Mouse (Mus musculus) kidney, postnatal 0 days (tissue): ENCODE measurements around the gene Hba-x. TPM values are rescaled to one million over a fixed set of nuclear protein-coding genes. Genes with fewer than 3 reads are reported as not detected.
A peak's percentile ranks its signal among the peaks of the same experiment; 100 is the strongest.
"Not testable (repeated sequence)": the region's sequence is repeated elsewhere in the genome, so short reads cannot be mapped to it uniquely, and the experiment has no call there.

Experiments
- ATAC-seq: fragments of 200-750 bp; cut with Nextera tagmentation; replicated peaks from 2 replicates; pipeline ENCODE4 v1.8.0; 2017; ENCODE audit warnings: low read depth, moderate number of reproducible peaks, moderate TSS enrichment, moderate library complexity; ENCODE audit not compliant: low FRiP score
- DNase-seq: peaks from one replicate; pipeline ENCODE4 v3.0.0-alpha.2; 2016; ENCODE audit warnings: low spot score
- H3K27ac ChIP-seq: fragments of 300-500 bp; sonication (generic); 2 replicates; pipeline ENCODE4 v1.5.1; 2014; ENCODE audit warnings: mild to moderate bottlenecking
- H3K27me3 ChIP-seq: fragments of 300-500 bp; sonication (generic); 2 replicates; pipeline ENCODE4 v1.6.1; 2014; ENCODE audit warnings: low read length, mixed read lengths; ENCODE audit not compliant: insufficient read depth
- H3K36me3 ChIP-seq: fragments of 300-500 bp; sonication (generic); 2 replicates; pipeline ENCODE4 v1.6.1; 2014; ENCODE audit warnings: low read length, mixed read lengths; ENCODE audit not compliant: insufficient read depth
- H3K4me1 ChIP-seq: fragments of 300-500 bp; sonication (generic); replicated peaks from 2 replicates; pipeline ENCODE4 v1.6.1; 2014; ENCODE audit warnings: antibody characterized with exemption, low read length, mixed read lengths; ENCODE audit not compliant: insufficient read depth
- H3K4me2 ChIP-seq: fragments of 300-500 bp; sonication (generic); 2 replicates; pipeline ENCODE4 v1.6.1; 2014; ENCODE audit warnings: mild to moderate bottlenecking, low read length, moderate library complexity, mixed read lengths
- H3K4me3 ChIP-seq: fragments of 300-500 bp; sonication (generic); replicated peaks from 2 replicates; pipeline ENCODE4 v1.5.1; 2014; ENCODE audit warnings: low read depth, low read length
- H3K9ac ChIP-seq: fragments of 300-500 bp; sonication (generic); 2 replicates; pipeline ENCODE4 v1.6.1; 2014; ENCODE audit warnings: low read depth, low read length
- H3K9me3 ChIP-seq: fragments of 300-500 bp; sonication (generic); replicated peaks from 2 replicates; pipeline ENCODE4 v1.6.1; 2016; ENCODE audit warnings: low read length, inconsistent platforms, mixed read lengths
- CTCF ChIP-seq: IDR thresholded peaks from 2 replicates; pipeline ENCODE4 v1.5.1; 2016; ENCODE audit warnings: antibody characterized with exemption, low read depth, mild to moderate bottlenecking, moderate library complexity
- WGBS: fragments of 180-500 bp; shearing (Covaris S2); extraction: QIAGEN DNeasy Blood & Tissue Kit; methylation state at CpG from one replicate; pipeline ENCODE4 v1.1.7; 2014; 5-methylcytosine and 5-hydroxymethylcytosine counted together
- polyA plus RNA-seq: library from polyadenylated mRNA; unstranded; fragments of >200 nt; fragmentation: Nextera tagmentation; extraction: Ambion mirVana; gene quantifications from 2 replicates; pipeline ENCODE4 v1.2.1, GENCODE M21; 2015

The Hba-x gene
- polyA plus RNA-seq, 1 experiment from 2014 or later, result 0.36 TPM

- WGBS, result 89% methylated on average over 1 of the region's 1 CpGs
- H3K4me2 ChIP-seq, result no peak overlapping the region
- H3K4me3 ChIP-seq, result no peak overlapping the region
- no peaks in the 10 kb centered on the region for H3K27me3 ChIP-seq
- DNase-seq (no peak), ATAC-seq (no peak)
- no peaks in the 10 kb centered on the region for H3K36me3 ChIP-seq
- no peak overlapping the region for H3K27ac ChIP-seq
- H3K4me1 ChIP-seq, result no peaks in the 10 kb centered on the region
- H3K9ac ChIP-seq, result no peak overlapping the region
- TF ChIP-seq CTCF, result no peak
- H3K9me3 ChIP-seq, result no peaks in the 10 kb centered on the region
Observed at GRCm38 (mm10) chr11:32281416-32282144, 5.4 kb downstream of the Hba-x start.

GRCm38 (mm10) chr11:32283091-32283777 is 7.0 kb downstream of the Hba-x start, which contains the start of gene Hba-a1:
Gene Hba-a1, plus strand, starts transcription at chr11:32283511.
- H3K27ac ChIP-seq, H3K36me3 ChIP-seq, ATAC-seq, H3K9me3 ChIP-seq, DNase-seq, H3K4me3 ChIP-seq, H3K4me1 ChIP-seq, H3K27me3 ChIP-seq, H3K4me2 ChIP-seq, H3K9ac ChIP-seq: not testable (repeated sequence)
- 63% methylated on average over 1 of the region's 5 CpGs for WGBS

DNA sequence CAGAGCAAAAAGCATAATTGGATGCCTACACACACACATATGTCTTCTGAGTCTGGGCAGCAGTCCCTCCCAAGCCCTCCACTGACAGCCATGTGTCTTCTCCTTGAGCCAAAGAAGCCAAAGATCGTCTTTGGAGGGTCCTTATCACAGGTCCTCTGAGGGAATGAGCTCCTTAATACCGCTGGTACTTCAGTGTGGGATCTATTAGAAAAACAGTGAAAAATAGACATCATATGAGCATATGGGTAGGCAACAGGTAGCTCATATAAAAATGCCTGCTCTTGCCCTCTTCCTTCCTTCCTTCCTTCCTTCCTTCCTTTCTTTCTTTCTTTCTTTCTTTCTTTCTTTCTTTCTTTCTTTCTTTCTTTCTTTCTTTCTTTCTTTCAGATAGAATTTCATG is 8.4 kb downstream of the Hba-x start:
- H3K27me3 ChIP-seq, H3K4me2 ChIP-seq, H3K4me3 ChIP-seq, H3K9ac ChIP-seq, H3K4me1 ChIP-seq, H3K9me3 ChIP-seq, H3K36me3 ChIP-seq, H3K27ac ChIP-seq, ATAC-seq, DNase-seq: not testable (repeated sequence)
- 55% methylated on average over 2 of the region's 2 CpGs for WGBS

GRCm38 (mm10) chr11:32285031-32285775 is 9.0 kb downstream of the Hba-x start:
- H3K9me3 ChIP-seq, result no peaks in the 10 kb centered on the region
- no peak overlapping the region for H3K4me2 ChIP-seq
- H3K4me3 ChIP-seq, result no peak overlapping the region
- no peaks in the 10 kb centered on the region for H3K36me3 ChIP-seq
- no peak overlapping the region for H3K27ac ChIP-seq
- DNase-seq (no peak), ATAC-seq (no peak)
- no peaks in the 10 kb centered on the region for H3K27me3 ChIP-seq
- H3K9ac ChIP-seq, result no peak overlapping the region
- 85% methylated on average over 7 of the region's 7 CpGs for WGBS
- no peaks in the 10 kb centered on the region for H3K4me1 ChIP-seq
- TF ChIP-seq CTCF, result no peak

- H3K4me2 ChIP-seq, DNase-seq, H3K4me3 ChIP-seq, H3K36me3 ChIP-seq, H3K9ac ChIP-seq, H3K27ac ChIP-seq, H3K27me3 ChIP-seq, H3K4me1 ChIP-seq, ATAC-seq, H3K9me3 ChIP-seq: not testable (repeated sequence)
Observed at GRCm38 (mm10) chr11:32285887-32286286, 9.7 kb downstream of the Hba-x start.

- not testable (repeated sequence) for H3K27me3 ChIP-seq, H3K27ac ChIP-seq, ATAC-seq, H3K9me3 ChIP-seq, H3K4me1 ChIP-seq, H3K36me3 ChIP-seq, H3K9ac ChIP-seq
- peak; percentile 58 for DNase-seq
- Histone ChIP-seq H3K4me2 (peak within 1 kb of the TSS; percentile 50), H3K4me3 (peak within 1 kb of the TSS; percentile 22)
- WGBS, result 18% methylated on average over 30 of the region's 33 CpGs
- peak; percentile 82 for TF ChIP-seq CTCF
Observed at GRCm38 (mm10) chr11:32286695-32287492, 10.7 kb downstream of the Hba-x start, which contains the start of gene Hbq1b. Gene Hbq1b, plus strand, starts transcription at chr11:32286965.
